Mouse (Mus musculus) embryo, embryonic 11 days (tissue): ENCODE data around the gene Pdzd7.

ENCODE experiments used
- DNase-seq: peaks from one replicate; pipeline ENCODE4 v3.0.0-alpha.2; 2015

The Pdzd7 gene

GRCm38 (mm10) chr19:44980787-44981186 lies 64.7 kb downstream of the Pdzd7 start:
- DNase-seq: no peak

GRCm38 (mm10) chr19:44977148-44977547 lies 68.4 kb downstream of the Pdzd7 start:
- DNase-seq: no peak
